Mouse (Mus musculus): ENCODE results near the gene G6pc2.

G6pc2 gene

GRCm38 (mm10) chr2:69210773-69211172 is at the start of gene G6pc2:
Gene G6pc2, plus strand, starts transcription at chr2:69211073.
- DNase-seq (ENCODE audit: low read depth, low spot score), result no peak

GRCm38 (mm10) chr2:69170395-69171077 is 40.3 kb upstream of the G6pc2 start:
- no peak for DNase-seq (ENCODE audit: low read depth, low spot score)

- DNase-seq (ENCODE audit: low read depth, low spot score), result no peak
Measured at GRCm38 (mm10) chr2:69175296-69175695, 35.6 kb upstream of the G6pc2 start.

GRCm38 (mm10) chr2:69179721-69180120 is 31.2 kb upstream of the G6pc2 start:
- DNase-seq (ENCODE audit: low read depth, low spot score), result no peak

GRCm38 (mm10) chr2:69187990-69188389 is 22.9 kb upstream of the G6pc2 start:
- DNase-seq (ENCODE audit: low read depth, low spot score), result no peak

GRCm38 (mm10) chr2:69188732-69189131 is 22.1 kb upstream of the G6pc2 start:
- no peak for DNase-seq (ENCODE audit: low read depth, low spot score)

GRCm38 (mm10) chr2:69189222-69189621 is 21.7 kb upstream of the G6pc2 start:
- DNase-seq (ENCODE audit: low read depth, low spot score), result no peak

GRCm38 (mm10) chr2:69191059-69191458 is 19.8 kb upstream of the G6pc2 start:
- DNase-seq (ENCODE audit: low read depth, low spot score), result no peak

- DNase-seq (ENCODE audit: low read depth, low spot score), result no peak
Measured at GRCm38 (mm10) chr2:69193555-69193954, 17.3 kb upstream of the G6pc2 start.

- no peak for DNase-seq (ENCODE audit: low read depth, low spot score)
Measured at GRCm38 (mm10) chr2:69205185-69205584, 5.7 kb upstream of the G6pc2 start.

- peak; percentile 90 for DNase-seq (ENCODE audit: low read depth, low spot score)
Measured at GRCm38 (mm10) chr2:69205791-69206351, 5.0 kb upstream of the G6pc2 start, which contains the start of gene Spc25. Gene Spc25, minus strand, starts transcription at chr2:69206194.

GRCm38 (mm10) chr2:69206523-69206922 is 4.3 kb upstream of the G6pc2 start:
- no peak for DNase-seq (ENCODE audit: low read depth, low spot score)

GRCm38 (mm10) chr2:69209684-69210083 is 1.2 kb upstream of the G6pc2 start:
- DNase-seq (ENCODE audit: low read depth, low spot score), result no peak

- no peak for DNase-seq (ENCODE audit: low read depth, low spot score)
Measured at GRCm38 (mm10) chr2:69212652-69213051, 1.8 kb downstream of the G6pc2 start.

GRCm38 (mm10) chr2:69215242-69215641 is 4.4 kb downstream of the G6pc2 start:
- no peak for DNase-seq (ENCODE audit: low read depth, low spot score)

GRCm38 (mm10) chr2:69221868-69222416 is 11.1 kb downstream of the G6pc2 start:
- DNase-seq (ENCODE audit: low read depth, low spot score), result no peak

GRCm38 (mm10) chr2:69222815-69223214 is 11.9 kb downstream of the G6pc2 start:
- no peak for DNase-seq (ENCODE audit: low read depth, low spot score)

- no peak for DNase-seq (ENCODE audit: low read depth, low spot score)
Measured at GRCm38 (mm10) chr2:69224724-69225123, 13.9 kb downstream of the G6pc2 start.

- DNase-seq (ENCODE audit: low read depth, low spot score), result no peak
Measured at GRCm38 (mm10) chr2:69226876-69227275, 16.0 kb downstream of the G6pc2 start.

- DNase-seq (ENCODE audit: low read depth, low spot score), result no peak
Measured at GRCm38 (mm10) chr2:69228635-69229034, 17.8 kb downstream of the G6pc2 start.

GRCm38 (mm10) chr2:69230137-69230536 is 19.3 kb downstream of the G6pc2 start:
- DNase-seq (ENCODE audit: low read depth, low spot score), result no peak

GRCm38 (mm10) chr2:69232101-69232500 is 21.2 kb downstream of the G6pc2 start:
- no peak for DNase-seq (ENCODE audit: low read depth, low spot score)

All from embryo, embryonic 11.5 days (tissue).